Mouse (Mus musculus): Measurements from ENCODE around the gene Rpl32. TPM values are rescaled to one million over a fixed set of nuclear protein-coding genes. Genes with fewer than 3 reads are reported as not detected.

The Rpl32 gene
- polyA plus RNA-seq, 1 experiment from 2014 or later, result 1,566 TPM

DNA sequence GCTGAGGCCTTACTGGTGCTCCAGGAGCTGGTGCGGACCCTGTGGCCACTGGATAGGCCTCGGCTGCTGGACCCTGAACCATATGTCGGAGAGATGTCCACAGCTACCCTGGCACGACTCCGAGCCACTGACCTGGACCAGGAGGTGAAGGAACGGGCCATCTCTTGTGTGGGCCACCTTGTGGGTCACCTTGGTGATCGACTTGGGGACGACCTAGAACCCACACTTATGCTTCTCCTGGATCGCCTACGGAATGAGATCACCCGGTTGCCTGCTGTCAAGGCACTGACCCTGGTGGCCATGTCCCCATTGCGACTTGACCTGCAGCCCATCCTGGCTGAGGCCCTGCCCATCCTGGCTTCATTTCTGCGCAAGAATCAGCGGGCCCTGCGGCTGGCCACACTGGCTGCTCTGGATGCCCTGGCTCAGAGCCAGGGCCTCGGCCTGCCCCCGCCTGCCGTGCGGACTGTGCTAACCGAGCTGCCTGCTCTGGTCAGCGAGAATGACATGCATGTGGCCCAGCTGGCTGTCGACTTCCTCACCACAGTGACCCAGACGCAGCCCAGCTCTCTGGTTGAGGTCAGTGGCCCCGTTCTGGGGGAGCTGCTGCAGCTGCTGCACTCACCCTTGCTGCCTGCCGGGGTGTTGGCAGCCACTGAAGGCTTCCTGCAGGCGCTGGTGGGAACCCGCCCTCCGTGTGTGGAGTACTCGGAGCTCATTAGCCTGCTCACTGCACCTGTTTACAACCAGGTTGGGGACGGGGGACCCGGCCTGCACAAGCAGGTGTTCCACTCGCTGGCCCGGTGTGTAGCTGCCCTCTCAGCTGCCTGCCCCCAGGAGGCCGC lies 16.5 kb downstream of the Rpl32 start:
- ATAC-seq (ENCODE audit: insufficient number of reproducible peaks, insufficient read depth, low FRiP score, low read depth), result no peak
- Histone ChIP-seq H3K36me3 (ENCODE audit: control insufficient read depth, insufficient read depth, low read length) (peaks cover 100% of the 10 kb centered on the region), H3K4me1 (ENCODE audit: control insufficient read depth in 2 of 2, insufficient read depth in 2 of 2, low read length in 2 of 2) (peaks cover 4 to 12% of the 10 kb centered on the region in 2 experiments; a peak in 3 of 4 replicates), H3K27ac (replicated peaks in 1 of 2; ENCODE audit: control insufficient read depth in 1 of 2, insufficient read depth in 1 of 2, low read depth in 2 of 2, low read length in 2 of 2) (0 out of 4 replicates have a peak overlapping the region, but pooled peaks have one; percentile 5 to 14), H3K4me2 (ENCODE audit: low read length) (no peak overlapping the region), H3K9me3 (ENCODE audit: control insufficient read depth, low read length) (no peaks in the 10 kb centered on the region), H3K9ac (ENCODE audit: low read length) (no peak overlapping the region), H3K4me3 (ENCODE audit: control insufficient read depth in 1 of 2, insufficient read depth in 1 of 2, low read depth in 1 of 2, low read length in 2 of 2) (no peak overlapping the region), H3K27me3 (ENCODE audit: control insufficient read depth, insufficient read depth, low read length) (no peaks in the 10 kb centered on the region)
- 69% methylated on average over 34 of the region's 34 CpGs for WGBS

DNA sequence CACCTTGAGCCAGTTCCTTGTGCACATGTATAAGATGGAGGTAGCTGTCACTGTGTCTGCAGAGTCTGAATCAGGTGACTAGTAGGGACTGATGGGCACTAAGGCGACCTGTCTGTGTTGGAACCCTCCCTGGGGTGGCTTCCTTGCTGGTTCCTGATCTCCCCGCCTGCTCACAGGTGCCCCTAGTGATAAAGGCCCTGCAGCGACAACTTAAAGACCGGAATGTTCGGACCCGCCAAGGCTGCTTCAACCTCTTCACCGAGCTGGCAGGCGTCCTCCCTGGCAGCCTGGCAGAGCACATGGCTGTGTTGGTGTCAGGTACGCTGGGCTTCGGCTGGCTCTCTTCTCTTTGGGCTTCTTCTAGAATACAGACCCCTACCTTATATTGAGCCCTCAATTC lies 17.5 kb downstream of the Rpl32 start:
- ATAC-seq (ENCODE audit: insufficient number of reproducible peaks, insufficient read depth, low FRiP score, low read depth), result no peak
- Histone ChIP-seq H3K9ac (ENCODE audit: low read length) (no peak overlapping the region), H3K4me2 (ENCODE audit: low read length) (no peak overlapping the region), H3K4me1 (ENCODE audit: control insufficient read depth in 2 of 2, insufficient read depth in 2 of 2, low read length in 2 of 2) (peaks cover 4 to 12% of the 10 kb centered on the region in 2 experiments; a peak in 3 of 4 replicates), H3K9me3 (ENCODE audit: control insufficient read depth, low read length) (no peaks in the 10 kb centered on the region), H3K27me3 (ENCODE audit: control insufficient read depth, insufficient read depth, low read length) (no peaks in the 10 kb centered on the region), H3K4me3 (ENCODE audit: control insufficient read depth in 1 of 2, insufficient read depth in 1 of 2, low read depth in 1 of 2, low read length in 2 of 2) (no peak overlapping the region), H3K27ac (replicated peaks in 1 of 2; ENCODE audit: control insufficient read depth in 1 of 2, insufficient read depth in 1 of 2, low read depth in 2 of 2, low read length in 2 of 2) (no peak overlapping the region), H3K36me3 (ENCODE audit: control insufficient read depth, insufficient read depth, low read length) (peaks cover 100% of the 10 kb centered on the region)
- WGBS, result 77% methylated on average over 10 of the region's 10 CpGs

DNA sequence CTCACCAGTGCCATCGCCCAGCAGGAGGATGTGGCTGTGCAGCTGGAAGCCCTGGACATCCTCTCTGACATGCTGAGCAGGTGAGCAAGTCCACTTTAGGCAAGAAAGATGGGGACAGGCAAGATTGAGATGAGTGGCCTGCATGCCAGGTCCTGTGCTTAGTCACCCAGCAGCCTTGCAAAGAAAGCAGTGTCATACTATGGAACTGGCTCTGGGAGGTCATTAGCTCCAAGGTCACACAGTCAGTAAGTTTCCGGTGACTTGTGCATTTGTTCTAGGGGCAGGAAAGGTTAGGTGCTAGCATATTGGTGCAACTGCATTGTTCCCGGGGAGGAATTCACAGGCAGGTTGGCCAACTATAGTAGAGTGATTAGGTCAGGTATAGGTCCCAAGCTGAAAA lies 25.8 kb downstream of the Rpl32 start:
- ATAC-seq (ENCODE audit: insufficient number of reproducible peaks, insufficient read depth, low FRiP score, low read depth), result no peak
- Histone ChIP-seq H3K4me3 (ENCODE audit: control insufficient read depth in 1 of 2, insufficient read depth in 1 of 2, low read depth in 1 of 2, low read length in 2 of 2) (no peak overlapping the region), H3K9ac (ENCODE audit: low read length) (no peak overlapping the region), H3K9me3 (ENCODE audit: control insufficient read depth, low read length) (no peaks in the 10 kb centered on the region), H3K36me3 (ENCODE audit: control insufficient read depth, insufficient read depth, low read length) (peaks cover 93% of the 10 kb centered on the region), H3K4me2 (ENCODE audit: low read length) (no peak overlapping the region), H3K4me1 (ENCODE audit: control insufficient read depth in 2 of 2, insufficient read depth in 2 of 2, low read length in 2 of 2) (peaks cover 3 to 11% of the 10 kb centered on the region in 2 experiments; a peak in 1 of 4 replicates), H3K27me3 (ENCODE audit: control insufficient read depth, insufficient read depth, low read length) (no peaks in the 10 kb centered on the region), H3K27ac (replicated peaks in 1 of 2; ENCODE audit: control insufficient read depth in 1 of 2, insufficient read depth in 1 of 2, low read depth in 2 of 2, low read length in 2 of 2) (no peak overlapping the region)
- 64% methylated on average over 3 of the region's 3 CpGs for whole genome bisulfite sequencing

DNA sequence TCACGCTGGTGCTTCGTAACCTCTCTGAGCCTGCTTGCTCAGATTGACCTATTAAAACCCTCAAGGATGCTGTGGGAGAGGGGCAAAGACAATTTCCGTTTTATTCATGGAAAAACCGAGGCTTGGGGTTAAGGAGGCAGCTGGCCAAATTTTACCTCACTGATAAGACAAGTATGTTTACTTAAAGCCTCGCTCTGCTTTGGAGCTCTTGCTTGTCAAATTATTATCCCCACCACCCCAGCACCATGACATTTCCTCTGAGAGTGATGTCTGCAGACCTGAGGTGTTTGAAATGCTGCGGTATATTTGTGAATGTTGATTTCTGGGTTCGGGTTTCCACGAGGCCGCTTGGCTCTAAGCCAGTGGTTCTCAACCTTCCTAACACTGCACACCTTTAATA lies 32.2 kb downstream of the Rpl32 start:
- Histone ChIP-seq H3K36me3 (ENCODE audit: control insufficient read depth, insufficient read depth, low read length) (peaks cover 32% of the 10 kb centered on the region), H3K27me3 (ENCODE audit: control insufficient read depth, insufficient read depth, low read length) (no peaks in the 10 kb centered on the region), H3K27ac (replicated peaks in 1 of 2; ENCODE audit: control insufficient read depth in 1 of 2, insufficient read depth in 1 of 2, low read depth in 2 of 2, low read length in 2 of 2) (peak overlapping the region; percentile 92 to 99), H3K9ac (ENCODE audit: low read length) (peak overlapping the region; percentile 92), H3K4me1 (ENCODE audit: control insufficient read depth in 2 of 2, insufficient read depth in 2 of 2, low read length in 2 of 2) (peaks cover 12 to 30% of the 10 kb centered on the region in 2 experiments), H3K9me3 (ENCODE audit: control insufficient read depth, low read length) (0 out of 2 replicates have a peak, but pooled peaks cover 4% of the 10 kb centered on the region), H3K4me3 (ENCODE audit: control insufficient read depth in 1 of 2, insufficient read depth in 1 of 2, low read depth in 1 of 2, low read length in 2 of 2) (peak overlapping the region; percentile 60 to 81), H3K4me2 (ENCODE audit: low read length) (peak overlapping the region; percentile 96)
- 9% methylated on average over 9 of the region's 9 CpGs for WGBS
- no peak for ATAC-seq (ENCODE audit: insufficient number of reproducible peaks, insufficient read depth, low FRiP score, low read depth)

DNA sequence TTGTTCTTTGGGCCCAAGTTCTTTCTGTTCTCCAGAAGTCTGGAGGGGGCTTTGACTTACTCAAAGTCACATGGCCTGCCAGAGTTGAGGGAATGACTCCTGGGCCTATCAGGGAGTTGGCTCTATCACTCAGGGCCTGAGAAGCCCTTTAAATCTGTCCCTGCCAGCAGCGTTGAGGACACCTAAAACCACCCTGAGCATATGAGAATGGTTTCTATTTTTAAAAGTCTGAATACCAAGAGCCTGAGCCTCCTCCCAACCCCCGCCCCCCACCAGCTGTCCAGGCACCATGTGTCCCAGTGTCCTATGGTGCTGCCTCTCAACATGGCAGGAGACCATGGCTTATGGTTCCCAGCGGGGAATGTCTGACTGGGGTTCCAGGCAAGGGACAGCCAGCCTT lies 32.7 kb downstream of the Rpl32 start:
- Histone ChIP-seq H3K9ac (ENCODE audit: low read length) (peak overlapping the region; percentile 92), H3K4me3 (ENCODE audit: control insufficient read depth in 1 of 2, insufficient read depth in 1 of 2, low read depth in 1 of 2, low read length in 2 of 2) (peak overlapping the region; percentile 60 to 81), H3K4me2 (ENCODE audit: low read length) (peak overlapping the region; percentile 96), H3K36me3 (ENCODE audit: control insufficient read depth, insufficient read depth, low read length) (peaks cover 27% of the 10 kb centered on the region), H3K9me3 (ENCODE audit: control insufficient read depth, low read length) (0 out of 2 replicates have a peak, but pooled peaks cover 4% of the 10 kb centered on the region), H3K4me1 (ENCODE audit: control insufficient read depth in 2 of 2, insufficient read depth in 2 of 2, low read length in 2 of 2) (peaks cover 12 to 30% of the 10 kb centered on the region in 2 experiments), H3K27ac (replicated peaks in 1 of 2; ENCODE audit: control insufficient read depth in 1 of 2, insufficient read depth in 1 of 2, low read depth in 2 of 2, low read length in 2 of 2) (peak overlapping the region; percentile 99), H3K27me3 (ENCODE audit: control insufficient read depth, insufficient read depth, low read length) (no peaks in the 10 kb centered on the region)
- 13% methylated on average over 3 of the region's 3 CpGs for WGBS
- peak; percentile 73 for ATAC-seq (ENCODE audit: insufficient number of reproducible peaks, insufficient read depth, low FRiP score, low read depth)

DNA sequence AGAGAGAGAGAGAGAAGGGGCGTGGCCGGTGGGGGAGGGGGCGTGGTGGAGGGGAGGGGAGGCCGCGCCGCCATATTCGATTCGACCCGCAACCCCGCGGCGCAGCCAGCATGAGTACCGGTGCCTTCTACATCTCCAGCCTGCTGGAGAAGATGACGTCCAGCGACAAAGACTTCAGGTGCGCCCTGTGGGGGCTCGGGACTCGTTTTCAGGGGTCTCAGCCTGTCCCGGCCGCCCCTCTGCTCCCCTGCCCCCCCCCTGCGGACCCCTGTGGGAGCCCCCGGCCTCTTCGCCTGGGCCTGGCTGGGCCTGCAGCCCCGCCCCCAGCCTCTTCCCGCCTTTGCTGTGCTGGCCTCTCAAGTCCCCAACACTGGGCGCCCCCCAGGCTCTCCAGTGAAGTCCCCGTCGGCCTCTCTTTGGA lies 34.0 kb downstream of the Rpl32 start, which contains the start of gene Cand2:
Gene Cand2, plus strand, starts transcription at position 38 of the 421 bp plus-strand sequence.
- 0% methylated on average over 19 of the region's 28 CpGs for WGBS
- ATAC-seq (ENCODE audit: insufficient number of reproducible peaks, insufficient read depth, low FRiP score, low read depth), result peak; percentile 80
- H3K9ac ChIP-seq (ENCODE audit: low read length), result peak within 1 kb of the TSS; percentile 92

DNA sequence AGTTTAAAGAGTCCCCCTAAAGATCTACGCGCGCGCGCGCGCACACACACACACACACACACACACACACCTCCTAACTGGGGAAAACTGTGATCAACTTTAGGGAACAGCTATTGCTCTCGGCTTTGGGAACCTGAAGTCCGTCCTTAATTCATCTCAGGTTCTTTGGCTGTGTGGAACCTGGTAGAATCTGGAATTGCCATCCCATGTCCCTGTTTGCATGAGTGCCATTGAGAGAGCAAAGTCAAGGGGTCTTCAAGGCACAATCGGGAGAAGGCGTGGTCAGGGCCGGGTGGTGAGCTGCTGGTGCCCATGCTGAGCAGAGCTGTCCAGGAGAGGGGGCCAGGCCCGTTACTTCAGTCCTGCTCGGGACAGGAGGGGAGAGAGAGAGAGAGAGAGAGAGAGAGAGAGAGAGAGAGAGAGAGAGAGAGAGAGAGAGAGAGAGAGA lies 34.6 kb downstream of the Rpl32 start:
- peak; percentile 75 for ATAC-seq (ENCODE audit: insufficient number of reproducible peaks, insufficient read depth, low FRiP score, low read depth)
- Histone ChIP-seq H3K4me3 (ENCODE audit: control insufficient read depth in 1 of 2, insufficient read depth in 1 of 2, low read depth in 1 of 2, low read length in 2 of 2) (peak overlapping the region; percentile 37 to 81), H3K27me3 (ENCODE audit: control insufficient read depth, insufficient read depth, low read length) (no peaks in the 10 kb centered on the region), H3K27ac (replicated peaks in 1 of 2; ENCODE audit: control insufficient read depth in 1 of 2, insufficient read depth in 1 of 2, low read depth in 2 of 2, low read length in 2 of 2) (peak overlapping the region; percentile 62 to 99), H3K36me3 (ENCODE audit: control insufficient read depth, insufficient read depth, low read length) (peaks cover 9% of the 10 kb centered on the region), H3K4me1 (ENCODE audit: control insufficient read depth in 2 of 2, insufficient read depth in 2 of 2, low read length in 2 of 2) (peaks cover 12 to 30% of the 10 kb centered on the region in 2 experiments), H3K9me3 (ENCODE audit: control insufficient read depth, low read length) (0 out of 2 replicates have a peak, but pooled peaks cover 4% of the 10 kb centered on the region), H3K4me2 (ENCODE audit: low read length) (peak overlapping the region; percentile 96), H3K9ac (ENCODE audit: low read length) (peak overlapping the region; percentile 66)
- WGBS, result under 1% methylated on average over 13 of the region's 14 CpGs

More for the DNA sequence above, 34.0 kb downstream of the Rpl32 start, which contains the start of gene Cand2:
- Histone ChIP-seq H3K36me3 (ENCODE audit: control insufficient read depth, insufficient read depth, low read length) (peaks cover 13% of the 10 kb centered on the region), H3K4me2 (ENCODE audit: low read length) (peak within 1 kb of the TSS; percentile 96), H3K27me3 (ENCODE audit: control insufficient read depth, insufficient read depth, low read length) (no peaks in the 10 kb centered on the region), H3K27ac (replicated peaks in 1 of 2; ENCODE audit: control insufficient read depth in 1 of 2, insufficient read depth in 1 of 2, low read depth in 2 of 2, low read length in 2 of 2) (peak within 1 kb of the TSS; percentile 99), H3K4me3 (ENCODE audit: control insufficient read depth in 1 of 2, insufficient read depth in 1 of 2, low read depth in 1 of 2, low read length in 2 of 2) (peak within 1 kb of the TSS; percentile 60 to 81), H3K4me1 (ENCODE audit: control insufficient read depth in 2 of 2, insufficient read depth in 2 of 2, low read length in 2 of 2) (peaks cover 12 to 30% of the 10 kb centered on the region in 2 experiments), H3K9me3 (ENCODE audit: control insufficient read depth, low read length) (0 out of 2 replicates have a peak, but pooled peaks cover 4% of the 10 kb centered on the region)
